Mouse (Mus musculus) CH12.LX (cell line): Measurements from ENCODE around the gene Klhl21. TPM values are rescaled to one million over a fixed set of nuclear protein-coding genes. Genes with fewer than 3 reads are reported as not detected.

Source experiments
- DNase-seq: peaks from one replicate; pipeline ENCODE4 v3.0.0-alpha.2; 2013; ENCODE audit errors: extremely low read depth
- H3K27ac ChIP-seq: 2 replicates; pipeline ENCODE4 v1.5.1; 2012; ENCODE audit warnings: low read depth, mild to moderate bottlenecking, control low read depth, moderate library complexity; ENCODE audit not compliant: insufficient read depth
- H3K27me3 ChIP-seq: replicated peaks from 2 replicates; pipeline ENCODE3; 2012; ENCODE audit warnings: inconsistent platforms
- H3K36me3 ChIP-seq, 2 experiments: replicated peaks in 1 of 2; 2 replicates each; pipeline versions ENCODE3 to v1.6.1; 2012; ENCODE audit warnings: inconsistent platforms in 1 of 2, low read length in 1 of 2, mild to moderate bottlenecking in 1 of 2, mixed read lengths in 1 of 2, moderate library complexity in 1 of 2; ENCODE audit not compliant: control insufficient read depth in 1 of 2, insufficient read depth in 1 of 2
- H3K4me1 ChIP-seq, 2 experiments: 2 replicates each; pipeline ENCODE4 v1.6.1; 2012; ENCODE audit warnings: inconsistent platforms in 1 of 2, moderate library complexity in 1 of 2; ENCODE audit not compliant: insufficient read depth in 2 of 2, control insufficient read depth in 1 of 2
- H3K4me2 ChIP-seq: 2 replicates; pipeline ENCODE4 v1.6.1; 2012; ENCODE audit warnings: low read depth, mild to moderate bottlenecking, control low read depth; ENCODE audit not compliant: poor library complexity, insufficient read depth, severe bottlenecking
- H3K4me3 ChIP-seq, 3 experiments: fragments of 150-350 bp in 1 of 3; sonication (generic) in 1 of 3; replicated peaks in 1 of 3; 2 replicates each; pipeline versions ENCODE3 to v1.5.1; 2011 to 2012; ENCODE audit warnings: low read depth in 2 of 3, low read length in 2 of 3, mild to moderate bottlenecking in 2 of 3, moderate library complexity in 2 of 3, control low read depth in 1 of 3, improper control_type of control experiment in 1 of 3, inconsistent platforms in 1 of 3, mixed read lengths in 1 of 3; ENCODE audit not compliant: poor library complexity in 1 of 3
- H3K79me2 ChIP-seq: replicated peaks from 2 replicates; pipeline ENCODE4 v1.6.1; 2012; ENCODE audit warnings: mild to moderate bottlenecking, moderate library complexity; ENCODE audit not compliant: control insufficient read depth, poor library complexity, insufficient read depth, severe bottlenecking; ENCODE audit errors: extremely low read depth
- H3K9ac ChIP-seq: 2 replicates; pipeline ENCODE4 v1.6.1; 2012; ENCODE audit warnings: low read depth, mild to moderate bottlenecking, control low read depth, moderate library complexity; ENCODE audit not compliant: insufficient read depth
- H3K9me3 ChIP-seq: replicated peaks from 2 replicates; pipeline ENCODE3; 2012; ENCODE audit warnings: low read length, inconsistent platforms, mixed read lengths
- NRF1 ChIP-seq: IDR thresholded peaks from 2 replicates; pipeline ENCODE4 v1.6.1; 2014; ENCODE audit warnings: low read depth, mild to moderate bottlenecking, inconsistent platforms, low read length, improper control_type of control experiment, moderate library complexity
- dilution Hi-C: fragments of 300-500 bp; cut with MboI; formaldehyde crosslinking; loops from 2 replicates; pipeline ENCODE4 v1.14.3; 2020; ENCODE audit warnings: low sequenced_read_pairs; ENCODE audit not compliant: extremely low pct_unique_long_range_greater_than_20kb, extremely low pct_ligation_motif_present
- in situ Hi-C: fragments of 300-500 bp; cut with MboI; formaldehyde crosslinking; loops from 3 replicates; pipeline ENCODE4 v1.14.3; 2019; ENCODE audit warnings: low sequenced_read_pairs, low pct_ligation_motif_present, low pct_unique_long_range_greater_than_20kb, mixed read lengths
- polyA plus RNA-seq: library from polyadenylated mRNA; unstranded; fragments of >175 nt; gene quantifications from 2 replicates; pipeline ENCODE4 v1.2.1, GENCODE M21; 2012; ENCODE audit warnings: low read depth; ENCODE audit not compliant: insufficient read length
- total RNA-seq, 2 experiments: library from RNA; depleted of rRNA; stranded (reverse); fragments of 300-350 nt in 1 of 2; fragments of >200 nt in 1 of 2; gene quantifications; 2 replicates each; pipeline ENCODE4 v1.2.3; 2012 to 2014

Gene Klhl21
- total and polyA plus RNA-seq, 3 experiments: 4.4 to 9.4 (median 7.1) TPM

- dilution Hi-C loops: no loop called here
- H3K9me3 ChIP-seq: no peaks in the 10 kb centered on the region
- H3K27ac ChIP-seq: no peak overlapping the region
- H3K9ac ChIP-seq: no peak overlapping the region
- no peak overlapping the region for H3K4me3 ChIP-seq
- H3K27me3 ChIP-seq: no peaks in the 10 kb centered on the region
- in situ Hi-C loops: no loop called here
- peaks cover 0 to 17% of the 10 kb centered on the region in 2 experiments for H3K36me3 ChIP-seq
- TF ChIP-seq NRF1: no peak
- DNase-seq: no peak
- H3K4me2 ChIP-seq: no peak overlapping the region
- H3K79me2 ChIP-seq: no peaks in the 10 kb centered on the region
- peaks cover 4 to 7% of the 10 kb centered on the region in 2 experiments; a peak in 3 of 4 replicates for H3K4me1 ChIP-seq
Observed at GRCm38 (mm10) chr4:152067280-152067679, 58.7 kb downstream of the Klhl21 start.

Other genes starting within 250 kb of the Klhl21 start
- 9.8 and 9.9 TPM in 2 replicates for gene Camta1, start 146.9 kb upstream of the Klhl21 start, total RNA-seq (2012; rRNA removed)
- gene Camta1, start 146.9 kb upstream of the Klhl21 start, total RNA-seq (2014; rRNA removed): 15.3 and 21.3 TPM in 2 replicates
- gene Camta1, start 146.9 kb upstream of the Klhl21 start, polyA plus RNA-seq: 27.2 and 32.5 TPM in 2 replicates
- 63.5 and 81.2 TPM in 2 replicates for gene Dnajc11, start 75.1 kb upstream of the Klhl21 start, total RNA-seq (2012; rRNA removed)
- gene Dnajc11, start 75.1 kb upstream of the Klhl21 start, total RNA-seq (2014; rRNA removed): 73.7 and 75.6 TPM in 2 replicates
- gene Dnajc11, start 75.1 kb upstream of the Klhl21 start, polyA plus RNA-seq: 102 and 133 TPM in 2 replicates
- 20.0 and 27.6 TPM in 2 replicates for gene Thap3, start 19.8 kb upstream of the Klhl21 start, total RNA-seq (2012; rRNA removed)
- gene Thap3, start 19.8 kb upstream of the Klhl21 start, total RNA-seq (2014; rRNA removed): 10.1 and 12.8 TPM in 2 replicates
- 11.0 and 11.7 TPM in 2 replicates for gene Thap3, start 19.8 kb upstream of the Klhl21 start, polyA plus RNA-seq
- gene Phf13, start 12.5 kb upstream of the Klhl21 start, total RNA-seq (2012; rRNA removed): 4.9 and 5.0 TPM in 2 replicates
- gene Phf13, start 12.5 kb upstream of the Klhl21 start, total RNA-seq (2014; rRNA removed): 1.9 and 2.1 TPM in 2 replicates
- 3.9 and 4.9 TPM in 2 replicates for gene Phf13, start 12.5 kb upstream of the Klhl21 start, polyA plus RNA-seq
- 7.4 and 10.5 TPM in 2 replicates for gene Zbtb48, start 18.9 kb downstream of the Klhl21 start, total RNA-seq (2012; rRNA removed)
- gene Zbtb48, start 18.9 kb downstream of the Klhl21 start, total RNA-seq (2014; rRNA removed): 8.6 and 10.5 TPM in 2 replicates
- 13.6 and 14.0 TPM in 2 replicates for gene Zbtb48, start 18.9 kb downstream of the Klhl21 start, polyA plus RNA-seq
- 0.13 and 0.21 TPM in 2 replicates for gene Tas1r1, start 29.8 kb downstream of the Klhl21 start, total RNA-seq (2012; rRNA removed)
- not detected in 2 replicates for gene Tas1r1, start 29.8 kb downstream of the Klhl21 start, total RNA-seq (2014; rRNA removed)
- gene Tas1r1, start 29.8 kb downstream of the Klhl21 start, polyA plus RNA-seq: not detected in 2 replicates
- 44.8 and 53.6 TPM in 2 replicates for gene Nol9, start 30.5 kb downstream of the Klhl21 start, total RNA-seq (2012; rRNA removed)
- gene Nol9, start 30.5 kb downstream of the Klhl21 start, total RNA-seq (2014; rRNA removed): 44.7 and 47.2 TPM in 2 replicates
- 54.3 and 60.5 TPM in 2 replicates for gene Nol9, start 30.5 kb downstream of the Klhl21 start, polyA plus RNA-seq
- 1.6 and 2.1 TPM in 2 replicates for gene Plekhg5, start 63.7 kb downstream of the Klhl21 start, total RNA-seq (2012; rRNA removed)
- gene Plekhg5, start 63.7 kb downstream of the Klhl21 start, total RNA-seq (2014; rRNA removed): 0.05 and 0.09 TPM in 2 replicates
- gene Plekhg5, start 63.7 kb downstream of the Klhl21 start, polyA plus RNA-seq: 0.82 and 1.1 TPM in 2 replicates
- gene Tnfrsf25, start 107.1 kb downstream of the Klhl21 start, total RNA-seq (2012; rRNA removed): 0.38 and 1.5 TPM in 2 replicates
- gene Tnfrsf25, start 107.1 kb downstream of the Klhl21 start, total RNA-seq (2014; rRNA removed): not detected in 2 replicates
- gene Tnfrsf25, start 107.1 kb downstream of the Klhl21 start, polyA plus RNA-seq: not detected in 2 replicates
- 0.04 and 0.25 TPM in 2 replicates for gene Espn, start 143.6 kb downstream of the Klhl21 start, total RNA-seq (2012; rRNA removed)
- not detected in 2 replicates for gene Espn, start 143.6 kb downstream of the Klhl21 start, total RNA-seq (2014; rRNA removed)
- 0.08 TPM in 1 of 2 replicates, not detected in the other for gene Espn, start 143.6 kb downstream of the Klhl21 start, polyA plus RNA-seq
- gene Hes2, start 150.1 kb downstream of the Klhl21 start, total RNA-seq (2012; rRNA removed): not detected in 2 replicates
- gene Hes2, start 150.1 kb downstream of the Klhl21 start, total RNA-seq (2014; rRNA removed): not detected in 2 replicates
- gene Hes2, start 150.1 kb downstream of the Klhl21 start, polyA plus RNA-seq: not detected in 2 replicates
- gene Acot7, start 169.3 kb downstream of the Klhl21 start, total RNA-seq (2012; rRNA removed): 55.1 and 61.6 TPM in 2 replicates
- gene Acot7, start 169.3 kb downstream of the Klhl21 start, total RNA-seq (2014; rRNA removed): 29.0 TPM in 2 replicates
- gene Acot7, start 169.3 kb downstream of the Klhl21 start, polyA plus RNA-seq: 71.1 and 83.3 TPM in 2 replicates